Mouse (Mus musculus) G1E-ER4 (cell line): ENCODE data around the gene Hsd17b14. TPM values are rescaled to one million over a fixed set of nuclear protein-coding genes. Genes with fewer than 3 reads are reported as not detected.

Source experiments
- GATA1 ChIP-seq: IDR thresholded peaks from one replicate; pipeline ENCODE4 v1.8.0; 2012; ENCODE audit warnings: low read length, inconsistent platforms
- polyA plus RNA-seq: library from polyadenylated mRNA; stranded (reverse); fragments of >175 nt; gene quantifications from 2 replicates; pipeline ENCODE4 v1.2.3, GENCODE M21; 2012

Gene Hsd17b14
- polyA plus RNA-seq, 1 experiment = 10.6 TPM

DNA sequence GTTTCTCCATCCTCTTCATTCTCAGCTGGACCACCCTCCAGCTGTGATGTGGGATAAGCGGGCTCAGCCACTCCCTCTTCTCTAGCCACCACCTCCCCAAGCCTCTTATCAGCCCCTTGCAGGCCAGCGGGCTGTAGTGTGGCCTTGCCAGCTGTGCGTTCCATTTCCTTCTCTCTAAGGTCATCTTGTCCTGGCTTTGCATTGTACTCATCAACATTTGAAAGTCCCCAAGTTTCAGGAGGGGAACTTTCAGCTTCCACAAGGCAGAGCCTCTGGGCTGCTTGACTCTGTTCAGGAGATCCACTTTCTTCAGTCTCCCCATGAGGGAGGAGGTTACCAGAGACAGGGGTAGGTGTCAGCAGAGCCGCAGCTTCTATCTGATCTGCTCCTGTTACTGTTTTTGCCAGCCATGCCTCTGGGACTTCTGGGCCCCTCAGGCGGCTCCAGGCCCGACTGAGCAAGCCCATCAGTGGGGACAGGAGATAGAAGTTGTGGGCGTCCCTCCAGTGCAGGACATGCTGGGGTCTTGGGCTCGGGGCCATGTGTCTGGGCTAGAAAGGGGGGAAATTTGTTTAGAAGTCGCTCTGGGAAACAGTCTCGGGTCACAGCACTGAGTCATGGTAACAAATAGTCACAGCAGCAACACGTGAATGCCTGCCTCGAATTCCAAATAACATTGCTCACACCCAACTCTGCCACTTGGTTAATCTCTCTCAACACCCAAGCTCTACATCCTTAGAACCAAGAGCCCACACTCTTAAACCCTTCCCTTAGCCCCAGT is 29.7 kb upstream of the Hsd17b14 start:
- TF ChIP-seq GATA1 = peak; percentile 97

DNA sequence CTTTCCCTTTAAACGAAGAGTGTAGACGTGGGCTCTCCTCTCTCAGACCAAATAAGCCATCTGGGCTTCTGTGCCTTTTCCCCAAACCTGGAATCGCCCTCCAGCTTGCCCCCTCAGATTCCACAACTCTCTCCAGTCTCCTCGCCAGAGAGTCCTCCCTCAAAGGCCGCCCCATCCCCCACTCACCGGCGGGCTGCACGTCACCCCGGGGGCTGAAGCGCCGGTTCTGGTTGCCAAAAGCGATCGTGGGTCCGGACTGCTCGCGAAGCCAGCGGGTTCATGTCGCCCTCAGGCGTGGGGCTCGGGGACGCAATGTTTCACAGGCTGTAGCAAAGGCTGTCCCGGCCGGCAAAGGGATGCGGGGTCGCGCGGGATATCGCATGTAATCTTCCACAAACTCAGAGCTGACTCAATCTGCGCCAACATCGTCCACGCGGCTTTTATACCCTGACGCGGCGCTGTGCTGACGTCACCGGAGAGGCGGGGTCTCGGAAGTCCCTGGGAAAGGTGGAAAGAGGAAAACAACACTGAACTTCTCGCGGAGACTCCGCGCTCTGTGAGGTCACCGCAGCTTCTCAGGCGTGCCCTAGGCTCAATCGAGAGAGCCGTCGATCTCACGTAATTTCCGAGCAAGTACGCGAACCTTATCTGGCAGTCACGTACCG is 28.8 kb upstream of the Hsd17b14 start, which contains the start of the genes Ppp1r15a and Plekha4:
TSS of gene Ppp1r15a (minus strand) at position 460 of the 665 bp plus-strand sequence.
TSS of gene Plekha4 (plus strand) at position 522 of the 665 bp plus-strand sequence.
- no peak for TF ChIP-seq GATA1

- no peak for TF ChIP-seq GATA1
Measured at GRCm38 (mm10) chr7:45526474-45527120, 28.1 kb upstream of the Hsd17b14 start.

DNA sequence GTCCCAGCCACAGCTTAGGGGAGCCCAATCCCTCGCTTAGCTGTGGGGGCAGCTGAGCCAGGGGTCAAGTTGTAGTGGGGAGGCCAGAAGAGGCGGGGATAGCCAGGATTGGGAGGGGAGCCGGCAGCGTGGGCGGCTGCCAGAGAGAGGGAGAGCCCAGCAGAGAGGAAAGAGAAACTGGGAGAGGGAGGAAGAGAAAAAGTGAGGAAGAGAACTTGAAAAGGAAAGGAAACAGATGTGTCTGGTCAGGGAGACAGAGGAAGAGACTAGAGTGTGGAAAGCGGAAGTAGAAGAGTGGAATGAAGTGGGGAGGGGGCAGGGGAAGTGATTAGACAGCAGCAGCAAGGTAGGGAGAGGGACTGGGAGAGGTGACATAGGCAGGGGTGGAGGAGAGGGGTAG is 25.2 kb upstream of the Hsd17b14 start:
- TF ChIP-seq GATA1 = no peak

DNA sequence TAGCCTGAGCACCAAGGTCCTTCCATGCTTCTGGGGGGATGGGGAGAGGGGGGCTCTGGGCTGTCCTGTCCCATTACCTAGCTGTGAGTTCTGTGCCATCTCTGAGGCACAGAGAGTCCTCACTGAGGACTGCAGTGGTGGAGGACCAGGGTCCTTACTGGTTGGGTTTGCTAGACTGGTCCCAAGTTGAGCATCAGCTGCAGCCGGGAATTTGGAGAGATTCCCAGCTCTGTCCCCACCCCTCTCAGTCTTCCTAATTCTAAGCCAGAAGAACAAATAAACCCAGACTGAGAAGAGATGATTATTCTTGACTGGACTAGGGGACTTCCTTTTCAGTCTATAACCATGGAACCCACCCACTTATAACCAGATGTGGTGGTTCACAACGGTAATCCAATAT is 24.1 kb upstream of the Hsd17b14 start:
- no peak for TF ChIP-seq GATA1

GRCm38 (mm10) chr7:45535676-45536075 is 19.0 kb upstream of the Hsd17b14 start:
- TF ChIP-seq GATA1 = no peak

- no peak for TF ChIP-seq GATA1
Measured at GRCm38 (mm10) chr7:45537602-45538001, 17.1 kb upstream of the Hsd17b14 start.

GRCm38 (mm10) chr7:45538163-45539041 is 16.3 kb upstream of the Hsd17b14 start:
- no peak for TF ChIP-seq GATA1

DNA sequence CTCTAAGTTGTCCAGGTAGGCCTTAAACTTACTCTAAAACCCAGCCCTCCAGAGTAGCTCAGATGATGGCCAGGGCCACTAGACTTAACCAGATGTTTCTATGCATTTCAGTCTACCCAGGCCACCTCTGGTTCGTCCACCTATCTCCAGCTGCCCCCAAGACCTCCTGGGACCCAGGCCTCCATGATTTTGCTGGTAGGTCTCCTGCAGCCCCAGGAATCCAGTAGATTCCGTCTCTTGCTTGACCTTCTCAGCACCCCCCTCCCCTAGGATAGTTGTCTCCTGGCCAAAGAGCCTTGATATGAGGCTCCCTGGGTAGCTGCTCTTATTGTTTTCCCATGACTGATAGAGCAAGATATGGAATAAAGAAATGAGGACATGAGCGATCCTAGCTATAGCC is 15.6 kb upstream of the Hsd17b14 start:
- no peak for TF ChIP-seq GATA1

- no peak for TF ChIP-seq GATA1
Measured at GRCm38 (mm10) chr7:45540213-45540612, 14.5 kb upstream of the Hsd17b14 start.

DNA sequence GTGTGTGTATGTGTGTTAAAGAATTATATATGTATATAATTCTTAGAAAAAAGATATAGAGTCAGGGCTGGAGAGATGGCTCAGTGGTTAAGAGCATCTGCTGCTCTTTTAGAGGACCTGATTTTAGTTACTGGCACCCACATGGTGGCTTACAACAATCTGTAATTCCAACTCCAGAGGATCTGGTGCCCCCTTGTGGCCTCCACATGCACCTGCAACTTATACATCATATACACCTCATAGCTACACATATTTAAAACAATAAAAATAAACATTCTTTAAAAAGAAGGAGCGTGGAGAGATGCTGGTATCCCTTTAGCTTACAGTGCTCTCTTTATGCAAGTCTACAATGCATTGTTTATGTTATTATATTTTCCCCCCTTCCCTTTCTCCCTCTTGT is 10.2 kb upstream of the Hsd17b14 start:
- no peak for TF ChIP-seq GATA1

- no peak for TF ChIP-seq GATA1
Measured at GRCm38 (mm10) chr7:45549641-45550436, 4.9 kb upstream of the Hsd17b14 start.

DNA sequence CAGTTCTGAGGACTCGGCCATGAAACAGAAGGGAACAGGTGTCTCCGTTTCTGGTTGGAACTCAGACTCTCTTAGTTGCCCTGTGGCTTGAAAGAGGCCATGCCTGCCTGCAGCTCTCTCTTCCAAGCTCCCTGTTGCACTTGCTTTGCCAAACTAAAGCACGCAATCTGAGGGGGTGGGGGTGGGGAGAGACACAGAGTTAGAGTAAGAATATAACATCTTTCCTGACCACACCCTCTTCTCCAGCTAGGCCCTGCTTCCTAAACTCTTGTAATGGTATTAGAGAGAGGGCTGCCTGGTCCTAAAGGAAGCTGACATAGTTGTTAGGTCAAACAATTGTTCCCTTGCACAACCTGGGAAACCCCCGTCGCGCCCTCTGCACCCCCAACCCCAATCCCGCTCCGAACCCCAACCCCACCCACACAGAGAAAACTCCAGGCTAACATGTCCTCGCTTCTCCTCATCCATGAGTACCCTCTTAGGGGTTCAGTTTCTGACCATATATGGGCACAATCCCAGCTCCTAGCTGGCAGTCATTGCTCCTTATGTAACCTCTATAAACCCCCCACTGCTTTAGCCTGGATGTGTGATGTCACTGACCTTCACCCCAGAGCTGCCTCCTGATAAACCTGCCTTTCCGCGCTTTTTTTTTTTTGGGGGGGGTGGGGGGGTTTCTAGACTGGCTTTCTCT is 3.7 kb upstream of the Hsd17b14 start:
- TF ChIP-seq GATA1 = no peak

DNA sequence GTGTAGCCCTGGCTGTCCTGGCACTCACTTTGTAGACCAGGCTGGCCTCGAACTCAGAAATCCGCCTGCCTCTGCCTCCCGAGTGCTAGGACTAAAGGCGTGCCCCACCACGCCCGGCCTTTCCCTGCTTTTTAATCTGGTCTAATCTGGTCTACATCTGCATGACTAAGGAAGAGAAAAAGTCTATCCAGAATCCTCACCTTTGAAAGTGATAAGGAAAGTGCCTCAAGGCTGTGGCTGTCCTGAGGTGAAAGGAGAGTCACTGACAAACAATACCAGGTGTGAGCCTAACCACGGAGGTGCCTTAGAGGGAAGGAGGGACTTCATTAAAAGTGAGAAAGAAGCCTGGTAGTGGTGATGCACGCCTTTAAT is 3.2 kb upstream of the Hsd17b14 start:
- TF ChIP-seq GATA1 = no peak
